Mouse (Mus musculus) heart, adult 11 months (tissue): ENCODE data around the gene Gm47985.
"Not testable (repeated sequence)": the region's sequence is repeated elsewhere in the genome, so short reads cannot be mapped to it uniquely, and the experiment has no call there.

ENCODE experiments used
- DNase-seq: peaks from one replicate; pipeline ENCODE4 v3.0.0; 2022

Gm47985 gene

DNA sequence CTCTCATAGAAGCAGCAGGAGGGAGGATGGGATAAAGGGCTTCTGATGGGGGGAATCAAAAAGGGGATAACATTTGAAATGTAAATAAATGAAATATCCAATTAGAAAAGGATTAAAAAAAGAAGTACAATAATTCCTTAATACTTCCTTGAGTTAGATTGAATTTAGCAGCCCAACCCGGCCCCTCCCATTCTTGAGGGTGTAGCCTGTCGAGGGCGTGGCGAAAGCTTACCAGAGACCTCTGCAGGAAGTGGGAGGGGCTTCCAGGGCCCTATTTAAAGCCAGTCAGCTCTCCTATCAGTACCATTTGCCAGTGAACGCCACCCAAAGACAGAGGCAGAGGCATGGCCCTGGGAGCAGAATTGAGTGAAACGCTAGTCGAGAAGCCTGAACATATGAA is at the start of gene Gm47985:
Gm47985 (plus strand) TSS at position 272 of the 400 bp plus-strand sequence.
- DNase-seq, result not testable (repeated sequence)

DNA sequence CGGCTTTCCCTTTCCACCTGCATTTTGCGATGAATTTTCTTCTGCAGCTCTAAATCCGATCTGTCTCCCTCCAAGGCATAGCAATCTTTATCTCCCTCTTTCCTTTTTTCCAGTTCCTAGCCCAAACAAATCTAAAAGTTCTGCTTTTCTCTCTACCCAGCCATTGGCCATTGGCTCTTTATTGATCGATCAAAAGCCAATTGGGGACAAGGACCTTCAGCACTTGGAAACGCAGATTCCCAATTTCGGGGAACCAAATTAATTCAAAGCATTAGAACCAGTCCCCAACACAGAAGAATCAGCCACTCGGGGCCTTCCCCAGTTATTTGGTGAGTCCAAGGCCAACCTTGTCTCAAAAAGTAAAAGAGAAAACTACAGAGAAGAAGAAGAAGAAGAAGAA is 49.7 kb upstream of the Gm47985 start:
- DNase-seq, result peak; percentile 74

GRCm38 (mm10) chr1:151138388-151138787 is 43.9 kb upstream of the Gm47985 start:
- peak; percentile 72 for DNase-seq

GRCm38 (mm10) chr1:151140956-151141355 is 41.4 kb upstream of the Gm47985 start:
- peak; percentile 55 for DNase-seq

GRCm38 (mm10) chr1:151144471-151145146 is 37.7 kb upstream of the Gm47985 start:
- peak; percentile 90 for DNase-seq

GRCm38 (mm10) chr1:151147801-151148200 is 34.5 kb upstream of the Gm47985 start:
- DNase-seq, result peak; percentile 70

DNA sequence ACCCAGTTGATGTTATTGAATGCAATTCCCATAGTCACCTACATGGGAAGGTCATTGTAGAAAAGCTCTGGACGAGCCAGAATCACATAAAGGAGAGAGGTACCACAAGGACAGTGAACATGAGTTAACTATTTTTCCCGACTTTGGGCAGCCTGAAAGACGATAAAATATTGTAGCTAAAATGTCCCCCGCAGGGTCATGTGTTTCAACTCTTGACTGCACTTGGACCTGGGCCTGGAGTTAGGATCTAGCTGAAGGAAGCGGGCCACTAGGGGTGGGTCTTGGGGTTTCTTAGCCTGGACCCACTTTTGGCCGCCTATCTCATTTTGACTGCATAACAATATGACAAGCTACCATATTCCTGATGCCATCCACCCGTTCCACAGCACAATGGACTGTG is 32.1 kb upstream of the Gm47985 start:
- DNase-seq, result peak; percentile 76

- DNase-seq, result peak; percentile 46
Measured at GRCm38 (mm10) chr1:151151089-151151488, 31.2 kb upstream of the Gm47985 start.

- DNase-seq, result peak; percentile 94
Measured at GRCm38 (mm10) chr1:151153056-151153652, 29.2 kb upstream of the Gm47985 start.

GRCm38 (mm10) chr1:151154131-151154530 is 28.2 kb upstream of the Gm47985 start:
- DNase-seq, result not testable (repeated sequence)

DNA sequence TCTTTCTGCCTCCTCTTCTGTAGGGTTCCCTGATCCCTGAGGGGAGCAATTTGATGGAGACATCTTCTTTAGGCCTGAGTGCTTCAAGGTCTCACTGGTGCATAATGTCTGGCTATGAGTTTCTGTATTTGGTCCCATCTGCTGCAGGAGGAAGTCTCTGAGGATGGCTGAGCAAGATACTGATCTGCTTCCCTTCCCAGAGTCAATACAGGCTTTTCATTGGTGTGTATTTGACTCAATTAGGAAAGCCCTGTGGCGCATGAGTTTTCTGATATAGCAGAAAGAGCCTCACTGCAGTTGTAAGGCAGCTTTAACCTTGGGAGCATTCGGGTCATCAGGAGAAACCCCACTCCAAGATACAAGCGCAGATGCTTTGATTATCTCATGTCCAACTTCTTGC is 26.2 kb upstream of the Gm47985 start:
- peak; percentile 68 for DNase-seq

DNA sequence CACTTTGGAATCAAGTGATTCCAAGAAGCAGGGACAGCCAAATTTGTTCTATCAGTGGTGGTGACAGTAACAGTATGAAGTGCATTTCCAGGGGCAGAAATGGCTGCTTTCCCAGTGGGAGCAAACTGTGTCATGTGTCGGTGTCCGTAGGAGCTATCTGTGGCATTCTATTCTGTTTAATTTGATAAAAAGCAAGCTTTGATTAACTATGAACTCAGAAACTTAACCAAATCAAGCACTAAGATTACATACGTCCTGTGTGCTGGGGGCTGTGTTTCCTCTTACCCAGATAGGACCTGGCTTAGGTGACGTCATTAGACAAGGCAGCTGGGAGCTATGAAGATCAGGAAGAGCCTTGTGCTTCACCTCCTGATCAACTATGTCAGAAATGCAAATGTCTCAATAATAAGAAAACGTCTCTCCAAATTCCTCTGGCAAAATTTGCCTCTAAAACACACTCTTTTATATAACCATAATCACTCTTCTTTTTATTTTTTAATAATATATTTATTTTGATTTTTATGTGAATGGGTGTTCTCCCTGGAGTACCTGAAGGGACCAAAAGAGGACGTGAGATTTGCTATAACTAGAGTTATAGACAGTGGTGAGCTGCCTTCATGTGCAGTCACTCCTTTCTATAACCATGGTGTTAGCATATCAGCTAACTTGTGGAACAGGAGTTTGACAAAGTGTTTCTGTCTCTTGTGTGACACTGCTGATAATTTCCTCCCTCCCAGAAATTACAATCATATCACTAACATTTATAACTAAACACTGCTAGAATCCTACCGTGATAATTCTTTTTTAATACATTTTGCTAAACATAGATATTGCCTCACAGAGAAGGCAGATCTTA is 25.3 kb upstream of the Gm47985 start:
- peak; percentile 79 for DNase-seq

DNA sequence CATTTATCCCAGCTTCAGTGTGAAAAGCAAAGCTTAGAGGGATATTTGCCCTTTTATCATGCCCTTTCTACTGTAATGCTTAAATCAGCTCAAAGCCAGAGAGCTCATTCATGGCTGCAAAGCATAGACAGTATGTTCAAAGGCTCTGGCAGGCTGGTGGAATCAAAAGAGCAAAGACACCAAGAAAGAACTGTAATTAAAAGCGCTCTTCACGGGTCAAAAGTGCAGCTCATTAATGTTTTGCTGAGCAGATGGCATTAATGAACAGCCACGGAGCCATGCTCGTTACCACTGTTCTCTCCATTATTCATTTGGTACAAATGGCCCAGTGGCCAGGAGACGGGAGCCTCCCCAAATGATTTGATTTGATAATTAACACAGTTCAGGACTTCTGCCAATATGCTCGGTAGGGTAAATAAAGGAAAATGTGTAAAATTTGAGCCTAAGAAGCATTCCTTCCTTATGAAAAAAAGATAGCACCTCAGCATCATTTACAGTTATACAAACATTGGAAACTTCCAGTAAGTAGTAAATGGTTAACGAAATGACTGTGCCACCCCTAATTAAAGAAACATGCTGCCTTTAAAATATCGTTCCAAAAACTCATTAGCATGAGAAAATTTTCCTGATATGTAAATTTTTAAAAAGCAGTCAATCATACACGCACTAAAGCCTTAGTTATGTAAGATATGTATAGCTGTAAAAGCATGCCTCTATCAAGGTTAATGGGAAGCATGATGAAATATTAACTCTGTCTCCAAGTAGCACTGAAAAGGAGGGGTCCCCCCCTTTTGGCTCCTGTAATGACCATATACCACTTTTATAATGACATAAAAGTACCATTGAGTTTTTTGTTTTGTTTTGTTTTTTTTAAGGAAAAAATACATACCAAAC is 24.1 kb upstream of the Gm47985 start:
- peak; percentile 66 for DNase-seq

DNA sequence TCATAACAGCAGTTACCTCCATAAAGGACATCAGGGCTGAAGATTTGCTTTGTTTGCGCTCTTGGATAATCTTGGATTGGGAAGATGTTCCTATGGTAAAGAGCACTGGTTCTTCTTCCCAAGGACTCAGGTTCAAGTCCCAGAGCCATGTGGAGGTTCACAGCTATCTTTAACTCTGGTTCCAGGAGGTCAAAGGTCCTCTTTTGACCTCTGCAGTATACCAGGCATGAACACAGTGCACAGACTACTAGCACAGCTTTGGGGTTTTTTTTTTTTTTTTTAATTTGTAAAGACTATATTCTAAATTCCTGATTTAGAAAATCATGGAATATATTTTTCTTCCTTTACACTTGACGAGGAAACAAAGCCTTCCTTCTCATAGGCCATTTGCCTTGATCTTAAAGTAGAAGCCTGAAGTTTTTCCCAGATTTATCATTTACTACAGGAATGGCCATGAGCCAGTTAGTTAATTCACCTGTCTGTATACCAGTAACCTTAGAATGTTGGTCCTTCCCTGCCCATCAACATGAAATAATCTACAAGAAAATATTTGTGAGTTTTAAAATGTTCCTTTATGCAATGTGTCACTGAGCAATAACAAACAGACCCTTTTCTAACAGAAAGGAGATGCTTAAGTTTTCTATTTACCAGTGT is 23.4 kb upstream of the Gm47985 start:
- DNase-seq, result peak; percentile 13

- DNase-seq, result no peak
Measured at GRCm38 (mm10) chr1:151166031-151166430, 16.3 kb upstream of the Gm47985 start.

GRCm38 (mm10) chr1:151167297-151168047 is 14.9 kb upstream of the Gm47985 start:
- DNase-seq, result no peak

- DNase-seq, result no peak
Measured at GRCm38 (mm10) chr1:151168637-151169036, 13.7 kb upstream of the Gm47985 start.

GRCm38 (mm10) chr1:151171572-151172461 is 10.5 kb upstream of the Gm47985 start:
- peak; percentile 97 for DNase-seq

DNA sequence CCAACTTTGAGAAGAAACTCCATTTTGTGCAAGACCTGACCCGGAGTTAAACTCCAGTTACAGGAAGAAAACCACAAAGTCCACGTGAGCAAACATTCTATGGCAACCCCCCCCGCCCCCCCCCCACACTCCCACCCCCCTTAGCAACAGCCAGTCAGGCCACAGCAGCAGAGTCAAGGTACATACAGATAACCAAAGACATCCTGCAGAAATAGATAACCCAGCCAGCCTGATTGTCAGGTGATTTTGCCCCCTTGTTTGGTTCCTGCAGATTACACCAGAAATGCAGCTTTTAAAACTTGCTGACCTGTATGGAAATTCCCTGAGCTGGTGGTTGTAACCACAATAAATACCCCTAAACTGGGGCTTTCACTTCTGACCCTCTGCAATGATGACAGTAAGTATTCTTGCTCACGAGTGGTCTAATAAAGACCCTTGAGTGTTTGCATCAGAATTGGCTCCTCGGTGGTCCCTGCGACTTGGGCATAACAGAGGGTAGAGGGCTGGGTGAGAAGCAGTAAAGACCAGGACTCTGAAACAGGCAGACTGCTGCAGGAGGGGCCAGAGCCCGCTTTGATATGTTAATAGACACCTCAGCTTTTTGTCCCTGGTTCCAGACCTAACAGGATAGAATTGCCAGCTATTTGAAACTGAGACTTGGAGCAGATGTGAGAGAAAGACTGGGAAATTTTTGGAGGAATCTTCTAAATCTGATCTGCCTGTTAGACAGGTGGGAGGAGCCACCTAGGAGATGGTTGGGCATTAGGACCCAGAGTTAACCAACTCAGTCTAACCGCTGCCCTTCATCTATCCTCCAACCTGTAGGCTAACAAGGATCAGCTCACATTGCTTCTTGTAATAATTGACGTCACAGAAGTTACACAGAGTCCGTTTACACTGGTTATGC is 5.1 kb upstream of the Gm47985 start:
- peak; percentile 88 for DNase-seq
